Mouse (Mus musculus) heart, adult 2 months (tissue): ENCODE measurements around the gene Cdk14.

ENCODE experiments used
- CTCF ChIP-seq: fragments of 200-600 bp; IDR thresholded peaks from 2 replicates; pipeline ENCODE4 v1.8.1; 2022; ENCODE audit warnings: antibody characterized with exemption, mild to moderate bottlenecking, moderate library complexity
- EP300 ChIP-seq: fragments of 200-500 bp; IDR thresholded peaks from 2 replicates; pipeline ENCODE4 v1.6.1; 2011; ENCODE audit warnings: low read depth, low read length, control low read depth; ENCODE audit not compliant: insufficient read depth
- POLR2A ChIP-seq: fragments of 200-500 bp; IDR thresholded peaks from 2 replicates; pipeline ENCODE4 v1.6.1; 2011; ENCODE audit warnings: mild to moderate bottlenecking, low read depth, low read length, control low read depth; ENCODE audit not compliant: insufficient read depth

- TF ChIP-seq POLR2A (no peak), CTCF (no peak), EP300 (no peak)
These were observed 429.1 kb downstream of the Cdk14 start for GRCm38 (mm10) chr5:4991023-4991422.
